Mouse (Mus musculus): ENCODE data around the gene Kcna2. TPM values are rescaled to one million over a fixed set of nuclear protein-coding genes. Genes with fewer than 3 reads are reported as not detected.

Gene Kcna2
- polyA plus RNA-seq, 1 experiment from 2014 or later: 0.05 TPM

GRCm38 (mm10) chr3:107105986-107106385 is 5.0 kb downstream of the Kcna2 start:
- Histone ChIP-seq H3K4me1 (replicated peaks; ENCODE audit: control insufficient read depth, insufficient read depth, low read length) (0 out of 2 replicates have a peak, but pooled peaks cover 2% of the 10 kb centered on the region), H3K9ac (ENCODE audit: low read length) (no peak overlapping the region), H3K27ac (ENCODE audit: low read depth, low read length) (no peak overlapping the region), H3K9me3 (ENCODE audit: control insufficient read depth, low read length) (no peaks in the 10 kb centered on the region), H3K4me2 (ENCODE audit: low read depth, low read length, severe bottlenecking) (no peak overlapping the region), H3K4me3 (ENCODE audit: low read depth, low read length) (no peak overlapping the region), H3K36me3 (ENCODE audit: control insufficient read depth, insufficient read depth, low read length) (no peaks in the 10 kb centered on the region), H3K27me3 (ENCODE audit: control insufficient read depth, insufficient read depth, low read length) (peaks cover 17% of the 10 kb centered on the region)
- whole genome bisulfite sequencing: 87% methylated on average over 6 of the region's 6 CpGs
- DNase-seq (ENCODE audit: low spot score) (no peak), ATAC-seq (replicated peaks; ENCODE audit: low FRiP score) (no peak)

GRCm38 (mm10) chr3:107112498-107112897 is 11.6 kb downstream of the Kcna2 start:
- H3K9me3 ChIP-seq (ENCODE audit: control insufficient read depth, low read length): no peaks in the 10 kb centered on the region
- DNase-seq (ENCODE audit: low spot score) (peak; percentile 42), ATAC-seq (replicated peaks; ENCODE audit: low FRiP score) (no peak)
- no peak overlapping the region for H3K4me3 ChIP-seq (ENCODE audit: low read depth, low read length)
- no peaks in the 10 kb centered on the region for H3K27me3 ChIP-seq (ENCODE audit: control insufficient read depth, insufficient read depth, low read length)
- no peak overlapping the region for H3K4me2 ChIP-seq (ENCODE audit: low read depth, low read length, severe bottlenecking)
- H3K9ac ChIP-seq (ENCODE audit: low read length): no peak overlapping the region
- H3K4me1 ChIP-seq (replicated peaks; ENCODE audit: control insufficient read depth, insufficient read depth, low read length): no peaks in the 10 kb centered on the region
- no peaks in the 10 kb centered on the region for H3K36me3 ChIP-seq (ENCODE audit: control insufficient read depth, insufficient read depth, low read length)
- 58% methylated on average over 4 of the region's 4 CpGs for WGBS
- no peak overlapping the region for H3K27ac ChIP-seq (ENCODE audit: low read depth, low read length)

DNA sequence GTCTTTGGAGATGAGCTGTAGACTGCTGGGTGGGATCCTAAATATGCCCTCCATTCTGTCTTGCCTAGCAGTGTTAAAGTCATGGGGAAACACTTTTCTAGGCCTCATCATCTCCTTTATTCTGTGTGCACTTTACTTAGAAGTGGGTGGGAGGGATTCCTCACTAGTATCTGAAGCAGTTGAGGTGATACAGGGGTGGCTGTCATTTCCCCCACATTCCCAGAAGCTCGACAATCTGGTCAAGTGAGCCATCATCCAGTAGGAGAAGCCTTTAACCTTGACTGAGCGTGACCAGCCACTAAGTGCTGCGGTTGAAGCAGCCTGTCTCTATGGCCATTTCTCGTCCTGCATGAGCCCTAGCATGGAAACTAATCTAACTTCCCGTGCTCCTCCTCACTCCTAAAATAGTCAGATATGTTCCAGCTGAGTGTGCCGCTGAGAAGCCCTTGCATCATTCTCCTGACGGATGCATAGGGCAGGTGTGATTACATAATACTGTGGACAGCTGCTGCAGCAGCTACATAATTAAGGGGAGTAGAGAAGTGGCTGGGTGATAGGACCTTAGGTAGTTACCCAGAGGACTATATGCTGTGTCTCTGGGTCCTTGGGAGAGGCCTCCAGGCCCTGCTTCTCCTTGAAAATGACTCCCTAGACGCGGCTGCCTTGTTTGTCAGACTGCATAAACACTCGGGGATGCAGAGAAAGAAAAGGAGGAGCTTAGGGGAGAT is 12.2 kb downstream of the Kcna2 start:
- no peak overlapping the region for H3K27ac ChIP-seq (ENCODE audit: low read depth, low read length)
- WGBS: 79% methylated on average over 10 of the region's 10 CpGs
- H3K4me2 ChIP-seq (ENCODE audit: low read depth, low read length, severe bottlenecking): no peak overlapping the region
- no peaks in the 10 kb centered on the region for H3K4me1 ChIP-seq (replicated peaks; ENCODE audit: control insufficient read depth, insufficient read depth, low read length)
- ATAC-seq (replicated peaks; ENCODE audit: low FRiP score) (no peak), DNase-seq (ENCODE audit: low spot score) (no peak)
- H3K9me3 ChIP-seq (ENCODE audit: control insufficient read depth, low read length): no peaks in the 10 kb centered on the region
- no peak overlapping the region for H3K4me3 ChIP-seq (ENCODE audit: low read depth, low read length)
- no peaks in the 10 kb centered on the region for H3K27me3 ChIP-seq (ENCODE audit: control insufficient read depth, insufficient read depth, low read length)
- no peaks in the 10 kb centered on the region for H3K36me3 ChIP-seq (ENCODE audit: control insufficient read depth, insufficient read depth, low read length)
- H3K9ac ChIP-seq (ENCODE audit: low read length): no peak overlapping the region

DNA sequence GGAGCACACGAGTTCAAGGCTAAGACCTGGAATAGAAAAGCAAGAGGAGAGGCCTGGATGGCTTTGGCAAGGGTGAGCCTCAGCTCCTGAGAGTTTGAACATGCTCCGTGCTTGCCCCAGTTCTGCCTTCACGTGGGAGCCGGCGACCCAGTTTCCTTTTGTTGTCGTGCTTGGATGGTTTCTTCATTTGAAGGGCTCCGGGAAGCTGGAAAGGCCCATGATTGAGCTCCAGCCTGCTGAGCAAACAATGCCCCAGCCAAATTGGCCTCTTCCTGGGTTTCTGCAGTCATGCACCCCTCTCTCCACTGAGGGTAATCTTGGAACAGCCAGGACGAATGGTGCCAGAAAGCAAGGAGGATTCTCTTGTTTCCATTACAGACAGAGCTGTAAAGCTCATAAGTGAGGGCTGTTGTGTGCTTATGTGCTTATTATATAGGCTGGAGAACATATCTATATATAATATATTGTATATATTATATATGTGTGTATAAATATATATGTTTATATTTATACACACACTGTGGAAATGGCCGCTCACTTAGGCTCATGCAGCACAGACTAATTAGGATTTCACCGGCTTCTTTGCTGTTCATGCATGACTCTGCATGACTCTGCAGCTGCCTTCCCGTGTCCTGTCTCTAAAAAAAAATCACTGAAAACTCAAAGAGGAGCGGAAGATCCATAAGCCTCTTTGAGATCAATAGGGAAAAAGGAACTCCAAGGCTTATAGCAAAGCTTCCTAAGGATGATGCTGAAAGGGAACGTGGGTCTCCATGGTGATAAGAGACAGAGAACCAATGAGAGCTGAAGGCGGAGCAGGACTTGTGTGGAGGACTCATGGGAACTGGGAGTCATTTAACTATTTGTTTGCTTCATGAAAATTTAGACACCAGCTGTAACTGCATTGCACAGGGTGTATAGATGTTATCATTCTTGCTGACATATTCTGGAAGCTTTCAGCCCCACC is 13.1 kb downstream of the Kcna2 start:
- Histone ChIP-seq H3K27ac (ENCODE audit: low read depth, low read length) (no peak overlapping the region), H3K4me1 (replicated peaks; ENCODE audit: control insufficient read depth, insufficient read depth, low read length) (no peaks in the 10 kb centered on the region), H3K27me3 (ENCODE audit: control insufficient read depth, insufficient read depth, low read length) (no peaks in the 10 kb centered on the region), H3K4me3 (ENCODE audit: low read depth, low read length) (no peak overlapping the region), H3K4me2 (ENCODE audit: low read depth, low read length, severe bottlenecking) (no peak overlapping the region), H3K9me3 (ENCODE audit: control insufficient read depth, low read length) (no peaks in the 10 kb centered on the region), H3K9ac (ENCODE audit: low read length) (no peak overlapping the region), H3K36me3 (ENCODE audit: control insufficient read depth, insufficient read depth, low read length) (no peaks in the 10 kb centered on the region)
- DNase-seq (ENCODE audit: low spot score) (peak; percentile 36), ATAC-seq (replicated peaks; ENCODE audit: low FRiP score) (peak; percentile 78)
- WGBS: 49% methylated on average over 14 of the region's 14 CpGs

DNA sequence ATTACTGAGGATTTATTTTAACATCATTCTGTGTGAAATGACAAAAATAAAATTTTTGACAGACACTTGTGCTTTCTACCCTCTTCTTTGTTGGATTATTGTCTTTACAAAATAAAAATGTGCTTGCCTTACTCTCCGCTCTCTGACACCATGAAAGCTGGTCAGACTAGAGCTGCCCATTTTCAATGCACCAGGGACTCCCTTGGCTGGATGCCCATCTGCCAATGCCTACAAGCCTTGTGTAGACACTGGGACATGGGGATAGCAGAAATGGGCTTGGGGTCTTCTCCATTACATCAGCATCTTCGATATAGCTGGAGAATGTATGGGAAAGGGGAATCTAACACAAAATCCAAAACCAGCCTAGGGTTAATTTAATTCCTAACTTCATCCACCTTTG is 14.0 kb downstream of the Kcna2 start:
- H3K9ac ChIP-seq (ENCODE audit: low read length): no peak overlapping the region
- no peak overlapping the region for H3K4me2 ChIP-seq (ENCODE audit: low read depth, low read length, severe bottlenecking)
- ATAC-seq (replicated peaks; ENCODE audit: low FRiP score) (no peak), DNase-seq (ENCODE audit: low spot score) (no peak)
- no peak overlapping the region for H3K27ac ChIP-seq (ENCODE audit: low read depth, low read length)
- no peaks in the 10 kb centered on the region for H3K36me3 ChIP-seq (ENCODE audit: control insufficient read depth, insufficient read depth, low read length)
- no peaks in the 10 kb centered on the region for H3K9me3 ChIP-seq (ENCODE audit: control insufficient read depth, low read length)
- no peaks in the 10 kb centered on the region for H3K4me1 ChIP-seq (replicated peaks; ENCODE audit: control insufficient read depth, insufficient read depth, low read length)
- H3K27me3 ChIP-seq (ENCODE audit: control insufficient read depth, insufficient read depth, low read length): no peaks in the 10 kb centered on the region
- 90% methylated on average over 2 of the region's 2 CpGs for WGBS
- no peak overlapping the region for H3K4me3 ChIP-seq (ENCODE audit: low read depth, low read length)

GRCm38 (mm10) chr3:107115746-107116145 is 14.8 kb downstream of the Kcna2 start:
- Histone ChIP-seq H3K36me3 (ENCODE audit: control insufficient read depth, insufficient read depth, low read length) (no peaks in the 10 kb centered on the region), H3K4me3 (ENCODE audit: low read depth, low read length) (no peak overlapping the region), H3K27me3 (ENCODE audit: control insufficient read depth, insufficient read depth, low read length) (no peaks in the 10 kb centered on the region), H3K4me2 (ENCODE audit: low read depth, low read length, severe bottlenecking) (no peak overlapping the region), H3K4me1 (replicated peaks; ENCODE audit: control insufficient read depth, insufficient read depth, low read length) (no peaks in the 10 kb centered on the region), H3K27ac (ENCODE audit: low read depth, low read length) (no peak overlapping the region), H3K9ac (ENCODE audit: low read length) (no peak overlapping the region), H3K9me3 (ENCODE audit: control insufficient read depth, low read length) (no peaks in the 10 kb centered on the region)
- ATAC-seq (replicated peaks; ENCODE audit: low FRiP score) (no peak), DNase-seq (ENCODE audit: low spot score) (peak; percentile 9)
- 81% methylated on average over 2 of the region's 2 CpGs for WGBS

- Histone ChIP-seq H3K9ac (ENCODE audit: low read length) (no peak overlapping the region), H3K27me3 (ENCODE audit: control insufficient read depth, insufficient read depth, low read length) (no peaks in the 10 kb centered on the region), H3K4me2 (ENCODE audit: low read depth, low read length, severe bottlenecking) (no peak overlapping the region), H3K27ac (ENCODE audit: low read depth, low read length) (no peak overlapping the region), H3K4me3 (ENCODE audit: low read depth, low read length) (no peak overlapping the region), H3K36me3 (ENCODE audit: control insufficient read depth, insufficient read depth, low read length) (no peaks in the 10 kb centered on the region), H3K4me1 (replicated peaks; ENCODE audit: control insufficient read depth, insufficient read depth, low read length) (no peaks in the 10 kb centered on the region), H3K9me3 (ENCODE audit: control insufficient read depth, low read length) (no peaks in the 10 kb centered on the region)
- no peak for ATAC-seq (replicated peaks; ENCODE audit: low FRiP score)
- DNase-seq (ENCODE audit: low spot score): peak; percentile 15
- WGBS: 93% methylated on average over 2 of the region's 2 CpGs
Observed at GRCm38 (mm10) chr3:107119864-107120564, 19.1 kb downstream of the Kcna2 start.

GRCm38 (mm10) chr3:107122306-107122705 is 21.4 kb downstream of the Kcna2 start:
- no peaks in the 10 kb centered on the region for H3K9me3 ChIP-seq (ENCODE audit: control insufficient read depth, low read length)
- H3K27ac ChIP-seq (ENCODE audit: low read depth, low read length): no peak overlapping the region
- H3K4me1 ChIP-seq (replicated peaks; ENCODE audit: control insufficient read depth, insufficient read depth, low read length): no peaks in the 10 kb centered on the region
- no peak overlapping the region for H3K4me3 ChIP-seq (ENCODE audit: low read depth, low read length)
- H3K9ac ChIP-seq (ENCODE audit: low read length): no peak overlapping the region
- H3K27me3 ChIP-seq (ENCODE audit: control insufficient read depth, insufficient read depth, low read length): no peaks in the 10 kb centered on the region
- DNase-seq (ENCODE audit: low spot score): no peak
- ATAC-seq (replicated peaks; ENCODE audit: low FRiP score): no peak
- H3K36me3 ChIP-seq (ENCODE audit: control insufficient read depth, insufficient read depth, low read length): no peaks in the 10 kb centered on the region
- no peak overlapping the region for H3K4me2 ChIP-seq (ENCODE audit: low read depth, low read length, severe bottlenecking)
